Mouse (Mus musculus): ENCODE results near the gene Gm21972. TPM values are rescaled to one million over a fixed set of nuclear protein-coding genes. Genes with fewer than 3 reads are reported as not detected.

Gm21972 gene
- polyA plus RNA-seq, 1 experiment: 2.3 TPM

DNA sequence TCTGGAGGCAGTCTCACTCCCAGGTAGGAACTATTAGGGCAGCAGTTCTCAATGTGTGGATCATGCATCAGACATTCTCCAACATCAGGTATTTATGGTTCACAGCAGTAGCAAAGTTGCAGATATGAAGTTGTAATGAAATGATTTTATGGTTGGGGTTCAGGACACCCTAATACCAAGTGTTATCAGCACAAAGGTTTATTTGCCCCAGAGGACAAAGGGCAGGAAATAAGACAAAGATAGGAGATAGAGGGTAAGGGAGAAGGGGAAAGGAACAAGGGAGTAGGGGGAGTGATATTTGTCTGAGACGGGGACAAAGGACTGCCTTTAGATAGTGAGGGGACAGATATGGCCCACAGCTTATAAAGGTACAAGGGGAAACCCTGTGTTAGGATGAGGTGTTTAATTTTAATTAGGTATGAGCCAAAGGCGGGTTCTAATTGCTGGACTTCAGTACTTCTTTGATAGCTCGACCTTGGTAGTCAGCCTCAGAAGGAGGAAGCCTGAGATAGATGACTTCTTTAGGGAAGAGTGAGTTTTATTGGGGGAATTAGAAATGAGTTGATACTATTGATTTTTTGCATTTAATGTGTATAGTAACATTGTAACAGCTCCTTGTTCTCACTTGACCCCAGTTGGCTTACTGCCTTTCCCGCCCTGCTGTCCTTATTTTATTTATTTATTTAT is 50.3 kb downstream of the Gm21972 start:
- Histone ChIP-seq H3K4me1 (ENCODE audit: control insufficient read depth) (peaks cover 31% of the 10 kb centered on the region), H3K36me3 (ENCODE audit: control insufficient read depth) (peaks cover 50% of the 10 kb centered on the region), H3K27me3 (ENCODE audit: control insufficient read depth) (no peaks in the 10 kb centered on the region), H3K4me3 (replicated peaks) (no peak overlapping the region), H3K9me3 (ENCODE audit: control insufficient read depth, low read length) (no peaks in the 10 kb centered on the region)
- no peak for TF ChIP-seq TAL1 (IDR thresholded peaks at IDR 0.05; ENCODE audit: low read length)
- no peak for TF ChIP-seq GATA1 (IDR thresholded peaks at IDR 0.05; ENCODE audit: low read length)

DNA sequence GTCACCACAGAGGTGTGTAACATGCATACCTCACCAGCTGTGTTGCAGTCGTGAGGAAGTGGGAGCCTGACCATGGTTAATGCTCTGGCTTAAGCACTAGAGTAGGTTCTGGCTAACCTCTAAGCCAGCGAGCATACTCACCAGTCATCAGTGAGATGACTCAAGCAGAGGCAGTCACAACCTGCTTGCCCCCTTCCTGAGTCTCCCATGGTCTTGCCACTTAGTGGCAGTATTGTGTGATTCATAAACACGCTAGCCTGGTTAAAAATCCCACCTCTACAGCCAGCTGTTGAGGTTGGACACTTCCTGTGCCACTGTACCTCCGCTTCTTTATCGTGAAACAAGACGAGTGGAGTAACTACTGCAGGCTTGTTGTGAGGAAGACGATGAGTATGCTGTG is 53.3 kb downstream of the Gm21972 start:
- H3K27me3 ChIP-seq (ENCODE audit: control insufficient read depth): no peaks in the 10 kb centered on the region
- no peak overlapping the region for H3K4me3 ChIP-seq (replicated peaks)
- peaks cover 21% of the 10 kb centered on the region for H3K4me1 ChIP-seq (ENCODE audit: control insufficient read depth)
- no peak for TF ChIP-seq TAL1 (IDR thresholded peaks at IDR 0.05; ENCODE audit: low read length)
- TF ChIP-seq GATA1 (IDR thresholded peaks at IDR 0.05; ENCODE audit: low read length): no peak
- H3K9me3 ChIP-seq (ENCODE audit: control insufficient read depth, low read length): no peaks in the 10 kb centered on the region
- peaks cover 55% of the 10 kb centered on the region for H3K36me3 ChIP-seq (ENCODE audit: control insufficient read depth)

GRCm38 (mm10) chr1:86187856-86188255 is 54.4 kb downstream of the Gm21972 start:
- Histone ChIP-seq H3K4me1 (ENCODE audit: control insufficient read depth) (peaks cover 10% of the 10 kb centered on the region), H3K4me3 (replicated peaks) (no peak overlapping the region), H3K27me3 (ENCODE audit: control insufficient read depth) (no peaks in the 10 kb centered on the region), H3K9me3 (ENCODE audit: control insufficient read depth, low read length) (no peaks in the 10 kb centered on the region), H3K36me3 (ENCODE audit: control insufficient read depth) (peaks cover 52% of the 10 kb centered on the region)
- TF ChIP-seq TAL1 (IDR thresholded peaks at IDR 0.05; ENCODE audit: low read length) (no peak), GATA1 (IDR thresholded peaks at IDR 0.05; ENCODE audit: low read length) (no peak)

- no peaks in the 10 kb centered on the region for H3K27me3 ChIP-seq (ENCODE audit: control insufficient read depth)
- H3K4me1 ChIP-seq (ENCODE audit: control insufficient read depth): peaks cover 6% of the 10 kb centered on the region; the same call in 1 of the 2 replicates
- no peak overlapping the region for H3K4me3 ChIP-seq (replicated peaks)
- no peaks in the 10 kb centered on the region for H3K9me3 ChIP-seq (ENCODE audit: control insufficient read depth, low read length)
- TF ChIP-seq GATA1 (IDR thresholded peaks at IDR 0.05; ENCODE audit: low read length): no peak
- no peak for TF ChIP-seq TAL1 (IDR thresholded peaks at IDR 0.05; ENCODE audit: low read length)
- H3K36me3 ChIP-seq (ENCODE audit: control insufficient read depth): peaks cover 51% of the 10 kb centered on the region
These were observed 54.8 kb downstream of the Gm21972 start for GRCm38 (mm10) chr1:86188271-86188670.

DNA sequence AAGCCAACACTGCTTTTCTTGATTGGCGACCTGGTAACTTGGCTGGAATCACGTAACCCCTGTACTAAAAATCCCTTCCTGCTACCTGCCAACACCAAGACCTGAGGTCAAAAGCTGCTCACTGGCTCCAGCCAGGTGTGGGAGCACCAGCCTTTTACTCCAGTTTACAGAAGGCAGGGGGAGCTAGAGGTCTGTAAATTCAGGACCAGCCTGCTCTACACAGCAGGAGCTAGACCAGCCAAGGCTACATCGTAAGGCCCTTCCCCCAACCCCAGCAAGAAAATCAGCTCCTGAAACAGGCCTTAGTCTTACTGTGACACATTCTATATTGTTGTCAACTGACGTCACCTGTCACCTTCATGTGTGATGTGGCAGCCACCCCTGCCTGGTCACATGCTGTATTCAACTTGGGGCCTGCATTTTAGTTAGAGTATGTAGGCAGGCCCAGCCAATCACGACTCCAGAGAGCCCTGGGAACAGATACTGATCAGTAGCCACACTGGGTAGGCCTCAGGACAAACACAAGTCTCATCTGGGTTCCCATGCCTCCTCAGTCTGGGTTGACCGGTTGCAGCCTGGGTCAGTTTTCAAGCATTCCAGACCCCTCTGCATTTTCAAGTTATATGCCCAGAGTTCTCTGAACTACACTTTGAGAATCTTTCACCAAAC is 55.7 kb downstream of the Gm21972 start:
- TF ChIP-seq TAL1 (IDR thresholded peaks at IDR 0.05; ENCODE audit: low read length) (no peak), GATA1 (IDR thresholded peaks at IDR 0.05; ENCODE audit: low read length) (no peak)
- Histone ChIP-seq H3K36me3 (ENCODE audit: control insufficient read depth) (peaks cover 58% of the 10 kb centered on the region), H3K9me3 (ENCODE audit: control insufficient read depth, low read length) (no peaks in the 10 kb centered on the region), H3K4me3 (replicated peaks) (no peak overlapping the region), H3K27me3 (ENCODE audit: control insufficient read depth) (no peaks in the 10 kb centered on the region), H3K4me1 (ENCODE audit: control insufficient read depth) (peaks cover 5% of the 10 kb centered on the region; the same call in 1 of the 2 replicates)

DNA sequence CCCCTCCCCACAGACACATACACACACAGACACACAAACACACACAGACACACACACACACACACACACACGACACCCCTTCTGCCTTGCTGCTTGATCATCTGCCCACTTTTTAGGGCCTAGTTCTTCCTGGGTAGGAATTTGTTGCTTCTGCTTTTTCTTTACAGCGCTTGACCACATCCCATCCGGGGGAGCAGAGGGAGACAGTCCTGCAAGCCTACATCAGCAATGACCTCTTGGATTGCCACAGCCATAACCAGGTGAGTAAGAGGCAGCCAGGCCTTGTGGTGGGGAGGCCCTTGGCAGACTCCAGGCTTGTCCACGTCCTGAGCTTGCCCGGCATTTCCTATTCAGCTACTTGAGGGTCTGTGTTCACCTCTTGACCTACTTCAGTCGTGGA is 57.4 kb downstream of the Gm21972 start:
- no peaks in the 10 kb centered on the region for H3K9me3 ChIP-seq (ENCODE audit: control insufficient read depth, low read length)
- H3K4me1 ChIP-seq (ENCODE audit: control insufficient read depth): peaks cover 5% of the 10 kb centered on the region; the same call in 1 of the 2 replicates
- H3K27me3 ChIP-seq (ENCODE audit: control insufficient read depth): no peaks in the 10 kb centered on the region
- TF ChIP-seq TAL1 (IDR thresholded peaks at IDR 0.05; ENCODE audit: low read length) (no peak), GATA1 (IDR thresholded peaks at IDR 0.05; ENCODE audit: low read length) (no peak)
- H3K4me3 ChIP-seq (replicated peaks): no peak overlapping the region
- peaks cover 68% of the 10 kb centered on the region for H3K36me3 ChIP-seq (ENCODE audit: control insufficient read depth)

DNA sequence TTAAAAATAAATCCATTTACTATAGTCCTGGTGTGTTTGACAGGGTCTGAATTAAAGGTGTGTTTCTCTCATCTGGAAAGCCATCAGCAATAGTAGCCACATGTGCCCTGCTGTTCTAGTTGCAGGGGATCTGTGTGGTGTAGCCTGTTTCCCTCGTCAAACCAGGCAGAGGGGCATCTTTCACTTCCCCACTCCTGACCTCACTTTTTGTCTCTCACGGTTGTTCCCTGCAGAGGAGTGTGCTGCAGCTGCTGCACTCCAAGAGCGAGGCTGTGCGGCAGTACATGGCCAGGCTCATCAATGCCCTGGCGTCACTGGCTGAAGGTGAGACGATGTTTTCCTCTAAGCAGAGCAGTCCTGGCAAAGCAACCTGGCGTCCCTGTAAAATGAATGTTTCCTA is 60.6 kb downstream of the Gm21972 start:
- H3K9me3 ChIP-seq (ENCODE audit: control insufficient read depth, low read length): no peaks in the 10 kb centered on the region
- H3K4me1 ChIP-seq (ENCODE audit: control insufficient read depth): peaks cover 2% of the 10 kb centered on the region; the same call in 1 of the 2 replicates
- TF ChIP-seq GATA1 (IDR thresholded peaks at IDR 0.05; ENCODE audit: low read length) (no peak), TAL1 (IDR thresholded peaks at IDR 0.05; ENCODE audit: low read length) (no peak)
- peaks cover 79% of the 10 kb centered on the region for H3K36me3 ChIP-seq (ENCODE audit: control insufficient read depth)
- H3K27me3 ChIP-seq (ENCODE audit: control insufficient read depth): no peaks in the 10 kb centered on the region
- H3K4me3 ChIP-seq (replicated peaks): no peak overlapping the region

GRCm38 (mm10) chr1:86198276-86198675 is 64.8 kb downstream of the Gm21972 start:
- H3K36me3 ChIP-seq (ENCODE audit: control insufficient read depth): peaks cover 91% of the 10 kb centered on the region
- TF ChIP-seq GATA1 (IDR thresholded peaks at IDR 0.05; ENCODE audit: low read length) (no peak), TAL1 (IDR thresholded peaks at IDR 0.05; ENCODE audit: low read length) (no peak)
- no peaks in the 10 kb centered on the region; the same call in 1 of the 2 replicates for H3K4me1 ChIP-seq (ENCODE audit: control insufficient read depth)
- no peaks in the 10 kb centered on the region for H3K9me3 ChIP-seq (ENCODE audit: control insufficient read depth, low read length)
- no peaks in the 10 kb centered on the region for H3K27me3 ChIP-seq (ENCODE audit: control insufficient read depth)
- no peak overlapping the region for H3K4me3 ChIP-seq (replicated peaks)

DNA sequence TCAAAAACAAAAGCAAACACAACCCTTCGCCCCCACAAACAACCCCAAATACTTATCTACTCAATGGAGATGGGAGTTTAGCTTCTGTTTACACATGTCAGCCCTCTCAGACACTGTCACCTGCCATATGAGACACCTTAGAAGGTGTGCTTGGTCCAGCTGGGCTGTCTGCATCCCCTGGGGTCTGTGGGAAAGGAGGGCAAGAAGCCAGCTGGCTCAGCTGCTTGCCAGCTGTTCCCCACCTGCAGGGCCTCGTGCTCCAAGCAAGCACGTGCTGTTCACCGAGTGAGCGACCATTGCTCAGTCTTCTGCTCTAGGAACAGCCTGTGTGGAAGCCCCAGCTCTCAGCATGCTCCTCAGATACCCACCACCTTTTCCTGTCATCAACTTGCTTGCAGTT is 65.6 kb downstream of the Gm21972 start:
- TF ChIP-seq TAL1 (IDR thresholded peaks at IDR 0.05; ENCODE audit: low read length) (no peak), GATA1 (IDR thresholded peaks at IDR 0.05; ENCODE audit: low read length) (no peak)
- Histone ChIP-seq H3K27me3 (ENCODE audit: control insufficient read depth) (no peaks in the 10 kb centered on the region), H3K4me1 (ENCODE audit: control insufficient read depth) (no peaks in the 10 kb centered on the region), H3K9me3 (ENCODE audit: control insufficient read depth, low read length) (no peaks in the 10 kb centered on the region), H3K36me3 (ENCODE audit: control insufficient read depth) (peaks cover 93% of the 10 kb centered on the region), H3K4me3 (replicated peaks) (no peak overlapping the region)
